Mouse (Mus musculus) right cerebral cortex, postnatal 14 days (tissue): ENCODE data around the gene Med12l.
"Not testable (repeated sequence)": the region's sequence is repeated elsewhere in the genome, so short reads cannot be mapped to it uniquely, and the experiment has no call there.

ENCODE experiments used
- DNase-seq: peaks from one replicate; pipeline ENCODE4 v3.0.0; 2022

Med12l gene

GRCm38 (mm10) chr3:59024531-59025192 lies 19.0 kb downstream of the Med12l start:
- no peak for DNase-seq

GRCm38 (mm10) chr3:59025193-59025535 lies 19.5 kb downstream of the Med12l start:
- DNase-seq, result no peak

- no peak for DNase-seq
Measured at GRCm38 (mm10) chr3:59028696-59029095, 23.1 kb downstream of the Med12l start.

- DNase-seq, result no peak
Measured at GRCm38 (mm10) chr3:59030986-59031385, 25.4 kb downstream of the Med12l start.

GRCm38 (mm10) chr3:59041487-59041886 lies 35.9 kb downstream of the Med12l start:
- DNase-seq, result no peak

GRCm38 (mm10) chr3:59054834-59055535 lies 49.4 kb downstream of the Med12l start:
- no peak for DNase-seq

- peak; percentile 51 for DNase-seq
Measured at GRCm38 (mm10) chr3:59059022-59059541, 53.5 kb downstream of the Med12l start.

- DNase-seq, result no peak
Measured at GRCm38 (mm10) chr3:59060131-59060530, 54.5 kb downstream of the Med12l start.

DNA sequence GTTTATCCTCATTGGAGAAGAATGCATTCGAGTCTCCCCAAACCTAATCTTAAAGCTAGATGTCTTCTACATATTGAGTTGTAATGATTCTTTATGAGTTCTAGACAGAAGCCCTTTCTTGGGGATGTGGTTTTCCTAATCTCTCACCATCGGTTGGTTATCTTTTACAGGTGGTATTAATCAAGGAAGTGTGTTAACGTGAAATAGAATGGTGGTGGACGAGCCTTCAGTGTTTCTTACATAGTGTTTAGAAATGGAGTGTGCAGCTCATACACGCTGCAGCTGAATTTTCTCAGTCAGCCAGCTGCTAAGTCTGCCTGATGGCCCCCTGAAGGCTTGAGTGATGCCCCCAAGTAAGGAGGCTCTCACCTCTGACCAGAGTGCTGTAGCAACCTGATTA lies 56.5 kb downstream of the Med12l start:
- no peak for DNase-seq

- no peak for DNase-seq
Measured at GRCm38 (mm10) chr3:59063431-59063830, 57.8 kb downstream of the Med12l start.

- no peak for DNase-seq
Measured at GRCm38 (mm10) chr3:59065937-59066336, 60.3 kb downstream of the Med12l start.

DNA sequence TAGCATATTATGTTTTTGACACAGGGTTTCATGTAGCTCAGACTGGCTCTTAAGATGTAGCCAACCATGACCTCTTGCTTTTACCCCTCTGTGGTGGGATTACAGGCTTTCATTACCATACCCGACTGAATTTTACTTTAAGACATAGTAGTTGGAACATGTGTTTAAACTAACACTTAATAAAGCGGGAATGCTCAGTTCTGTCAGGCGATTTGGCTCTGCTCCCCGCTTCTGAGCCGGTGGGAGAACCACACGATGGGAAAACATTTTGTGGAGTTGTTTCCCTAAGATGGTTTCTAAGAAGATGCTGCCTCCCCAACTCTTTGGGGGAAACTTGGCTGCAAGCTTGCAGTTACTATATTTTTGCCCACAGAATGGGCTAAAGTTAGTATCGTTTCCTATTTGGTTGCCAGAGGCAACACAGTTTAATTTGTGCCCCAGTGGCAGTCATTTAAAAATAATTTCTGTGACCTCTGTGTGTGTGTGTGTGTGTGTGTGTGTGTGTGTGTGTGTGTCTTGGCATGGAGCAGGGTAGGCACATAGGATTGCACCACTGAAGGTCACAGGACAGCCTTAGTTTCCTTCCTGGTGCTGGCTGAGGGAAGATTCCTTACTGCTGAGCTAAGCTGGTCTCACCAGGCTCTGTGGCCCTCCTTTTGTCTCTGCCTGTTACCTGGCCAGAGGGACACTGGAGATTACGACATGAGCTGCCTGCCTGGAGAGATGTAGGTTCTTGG lies 61.1 kb downstream of the Med12l start:
- no peak for DNase-seq

- not testable (repeated sequence) for DNase-seq
Measured at GRCm38 (mm10) chr3:59069071-59069470, 63.4 kb downstream of the Med12l start.

GRCm38 (mm10) chr3:59077278-59077677 lies 71.7 kb downstream of the Med12l start:
- DNase-seq, result no peak

DNA sequence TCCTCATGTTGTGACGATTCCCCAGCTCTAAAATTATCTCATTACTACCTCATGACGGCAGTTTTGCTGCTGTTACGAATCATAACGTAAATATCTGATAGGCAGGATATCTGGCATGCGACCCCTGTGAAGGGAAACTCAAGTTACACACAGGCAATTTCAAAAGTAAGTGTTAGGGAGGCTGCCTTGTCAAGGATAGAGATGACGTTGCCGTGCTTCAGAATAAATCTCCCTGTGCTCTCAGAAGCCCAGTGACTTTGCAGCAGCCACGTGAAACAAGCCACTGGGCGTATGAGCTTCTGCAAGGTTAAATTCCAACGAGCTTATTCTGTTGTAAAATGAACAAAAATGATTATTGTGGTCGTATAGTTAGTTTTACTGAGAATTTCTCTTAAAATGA lies 73.0 kb downstream of the Med12l start:
- no peak for DNase-seq

- DNase-seq, result peak; percentile 19
Measured at GRCm38 (mm10) chr3:59079327-59079726, 73.7 kb downstream of the Med12l start.

GRCm38 (mm10) chr3:59080293-59080916 lies 74.8 kb downstream of the Med12l start:
- no peak for DNase-seq

GRCm38 (mm10) chr3:59080919-59081318 lies 75.3 kb downstream of the Med12l start:
- no peak for DNase-seq

DNA sequence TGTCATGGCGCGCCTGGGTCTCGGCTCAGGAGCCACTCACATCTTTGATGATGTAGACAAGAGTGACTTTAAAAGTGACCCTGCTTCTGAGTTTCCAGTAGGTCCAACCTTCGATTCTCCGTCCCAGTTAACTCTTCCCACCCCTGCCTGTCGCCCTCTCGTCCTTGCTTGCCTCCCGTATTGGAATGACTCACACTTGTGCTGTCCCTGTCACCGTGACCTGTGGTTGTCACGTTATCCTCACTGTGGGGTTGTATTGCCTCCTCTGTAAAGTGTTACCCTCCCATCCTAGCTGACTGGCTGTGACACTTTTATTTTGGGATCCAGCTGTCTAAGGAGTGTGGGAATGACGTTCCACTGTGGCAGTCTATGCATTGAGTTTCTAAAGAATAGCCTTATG lies 87.1 kb downstream of the Med12l start:
- no peak for DNase-seq

- DNase-seq, result no peak
Measured at GRCm38 (mm10) chr3:59097421-59097820, 91.8 kb downstream of the Med12l start.

GRCm38 (mm10) chr3:59098540-59098939 lies 92.9 kb downstream of the Med12l start:
- no peak for DNase-seq

DNA sequence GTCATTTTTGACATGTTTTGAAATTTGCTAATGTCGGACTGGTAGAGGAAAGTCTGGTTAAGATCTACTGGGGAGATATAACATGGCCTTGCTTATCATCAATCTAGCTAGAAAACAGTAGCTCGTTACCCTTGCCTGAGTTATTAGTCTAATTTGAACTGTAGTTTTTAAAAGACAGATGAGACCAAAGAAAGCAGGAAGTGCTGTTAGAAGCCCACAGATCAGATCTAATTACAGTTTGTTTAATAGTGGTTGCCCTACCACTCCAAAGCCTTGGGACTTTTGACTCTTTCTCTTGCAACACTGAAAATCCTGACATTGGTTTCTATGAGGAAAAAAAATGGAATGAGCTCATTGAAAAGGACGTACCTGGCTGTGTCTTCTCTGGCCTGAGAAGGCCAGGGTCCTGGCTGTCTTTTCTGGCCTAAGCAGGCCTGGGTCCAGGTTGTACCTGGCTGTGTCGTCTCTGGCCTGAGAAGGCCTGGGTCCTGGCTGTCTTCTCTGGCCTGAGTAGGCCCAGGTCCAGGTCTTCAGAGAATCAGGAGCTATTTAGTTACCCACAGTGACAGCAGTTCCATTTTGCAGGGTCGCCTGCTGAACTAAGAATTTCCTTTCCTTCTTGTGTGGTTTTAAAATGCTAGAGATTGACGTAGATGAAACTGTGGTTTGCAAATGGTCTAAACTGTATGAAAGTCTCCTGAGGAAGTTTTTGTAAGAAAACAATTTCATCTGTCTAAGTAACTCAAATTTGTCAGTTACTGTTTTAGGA lies 95.8 kb downstream of the Med12l start, which contains the start of gene Gpr171:
Gpr171 (minus strand) TSS at position 604 of the 769 bp plus-strand sequence.
- DNase-seq, result no peak
